Mouse (Mus musculus) testis, adult 2 months (tissue): ENCODE data around the gene Dync1i1.

Experiments used
- CTCF ChIP-seq: fragments of 200-500 bp; IDR thresholded peaks from 2 replicates; pipeline ENCODE4 v1.5.1; 2012; ENCODE audit warnings: low read depth, mild to moderate bottlenecking, inconsistent platforms, low read length, moderate library complexity; ENCODE audit not compliant: control insufficient read depth, insufficient read depth, insufficient replicate concordance
- POLR2A ChIP-seq: fragments of 200-500 bp; IDR thresholded peaks from 2 replicates; pipeline ENCODE4 v1.6.1; 2012; ENCODE audit warnings: low read depth, mild to moderate bottlenecking, inconsistent platforms, low read length, moderate library complexity; ENCODE audit not compliant: control insufficient read depth

GRCm38 (mm10) chr6:5783830-5784229, 58.4 kb downstream of the Dync1i1 start:
- TF ChIP-seq CTCF, result no peak
- TF ChIP-seq POLR2A, result no peak
